Mouse (Mus musculus): ENCODE data around the gene Cd69.

The Cd69 gene

GRCm38 (mm10) chr6:129246992-129247391, 28.2 kb downstream of the Cd69 start:
- DNase-seq (ENCODE audit: low spot score in 2 of 2) = no peak

GRCm38 (mm10) chr6:129245793-129246192, 29.4 kb downstream of the Cd69 start:
- DNase-seq (ENCODE audit: low spot score in 2 of 2) = no peak

DNA sequence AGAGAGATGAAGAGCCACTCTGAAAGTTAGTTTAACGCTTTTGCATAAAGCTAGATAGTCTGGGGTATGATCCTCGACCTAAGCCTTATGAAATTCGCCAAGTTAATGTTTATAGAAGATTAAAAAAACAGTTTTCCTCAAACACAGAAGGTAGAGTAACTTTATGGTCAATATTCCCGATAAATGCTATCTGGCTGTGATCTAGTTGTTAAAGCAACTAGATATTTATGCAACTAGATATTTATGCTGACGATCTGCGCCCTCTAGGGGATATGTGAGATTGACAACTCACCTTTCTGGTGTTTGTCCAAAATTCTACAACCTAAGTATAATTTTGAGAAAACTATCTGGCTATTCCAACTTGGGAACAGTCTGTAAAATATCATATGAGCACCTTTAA, 33.3 kb downstream of the Cd69 start:
- DNase-seq (ENCODE audit: low spot score in 2 of 2) = no peak

GRCm38 (mm10) chr6:129241471-129241870, 33.8 kb downstream of the Cd69 start:
- no peak for DNase-seq (ENCODE audit: low spot score in 2 of 2)

DNA sequence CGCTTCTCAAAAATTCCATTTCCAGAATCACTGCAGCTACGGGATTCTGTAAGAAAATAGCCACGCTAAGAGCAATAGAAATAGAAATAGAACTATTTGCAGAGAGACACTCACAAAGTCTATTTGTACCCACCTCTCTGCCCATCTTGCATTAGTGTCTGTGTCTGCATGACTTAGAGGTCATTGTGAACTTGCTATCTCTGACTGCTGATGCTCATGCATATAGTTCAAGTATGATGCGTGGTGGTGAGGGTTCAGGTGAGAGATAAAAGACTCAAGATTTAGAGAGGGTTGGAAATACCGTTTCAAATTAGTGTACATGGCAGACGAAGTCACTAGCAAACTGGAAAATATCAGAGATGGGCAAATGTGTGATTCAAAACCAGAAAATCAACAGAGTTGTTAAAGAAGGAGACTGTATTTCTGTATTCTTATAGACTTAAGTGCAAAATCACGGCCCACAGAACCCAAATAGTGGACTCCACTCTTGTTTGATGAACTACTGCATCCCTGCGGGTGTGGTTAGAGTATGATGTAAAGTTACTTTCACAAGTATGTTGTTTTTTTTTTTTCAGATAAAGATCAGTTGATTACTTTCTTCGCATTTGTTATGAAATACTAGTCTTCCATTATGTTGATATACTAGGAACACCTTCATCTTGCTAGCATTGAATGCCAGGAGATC, 35.5 kb downstream of the Cd69 start:
- DNase-seq (ENCODE audit: low spot score in 2 of 2) = no peak

GRCm38 (mm10) chr6:129238275-129239038, 36.8 kb downstream of the Cd69 start:
- DNase-seq (ENCODE audit: low spot score in 2 of 2) = peak in 1 of 2 experiments; percentile 25

- peak; percentile 45 to 76 for DNase-seq (ENCODE audit: low spot score in 2 of 2)
Observed at GRCm38 (mm10) chr6:129237350-129238274, 37.6 kb downstream of the Cd69 start.

DNA sequence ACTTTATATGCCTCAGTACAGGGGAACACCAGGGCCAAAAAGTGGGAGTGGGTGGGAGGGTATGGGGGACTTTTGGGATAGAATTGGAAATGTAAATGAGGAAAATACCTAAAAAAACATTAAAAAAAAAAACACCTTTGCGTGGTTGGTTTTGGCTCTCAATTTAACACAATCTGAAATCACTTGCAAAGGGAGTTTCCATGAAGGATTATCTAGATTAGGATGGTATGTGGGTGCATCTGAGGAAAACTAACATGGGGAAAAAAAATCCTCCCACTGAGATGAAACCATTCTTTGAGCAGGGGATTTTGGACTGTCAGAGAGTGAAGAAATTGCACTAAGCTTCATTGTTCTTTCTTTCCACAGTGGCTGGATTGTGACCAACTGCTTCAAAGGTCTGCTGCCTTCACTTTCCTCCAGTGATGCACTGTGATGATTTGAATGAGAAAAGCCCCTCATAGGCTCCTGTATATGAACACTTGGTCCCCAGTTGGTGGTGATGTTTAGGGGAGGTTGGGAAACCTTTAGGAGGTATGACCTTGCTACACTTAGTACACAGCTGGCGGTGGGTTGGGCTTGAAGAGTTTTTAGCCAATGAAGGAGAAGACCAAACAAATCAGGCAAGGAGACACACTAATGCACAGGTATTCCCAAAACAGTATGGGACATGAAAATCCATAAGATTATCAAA, 38.4 kb downstream of the Cd69 start:
- DNase-seq (ENCODE audit: low spot score in 2 of 2) = no peak

GRCm38 (mm10) chr6:129235855-129236461, 39.3 kb downstream of the Cd69 start:
- no peak for DNase-seq (ENCODE audit: low spot score in 2 of 2)

- DNase-seq (ENCODE audit: low spot score in 2 of 2) = no peak
Observed at GRCm38 (mm10) chr6:129234456-129235360, 40.5 kb downstream of the Cd69 start.

DNA sequence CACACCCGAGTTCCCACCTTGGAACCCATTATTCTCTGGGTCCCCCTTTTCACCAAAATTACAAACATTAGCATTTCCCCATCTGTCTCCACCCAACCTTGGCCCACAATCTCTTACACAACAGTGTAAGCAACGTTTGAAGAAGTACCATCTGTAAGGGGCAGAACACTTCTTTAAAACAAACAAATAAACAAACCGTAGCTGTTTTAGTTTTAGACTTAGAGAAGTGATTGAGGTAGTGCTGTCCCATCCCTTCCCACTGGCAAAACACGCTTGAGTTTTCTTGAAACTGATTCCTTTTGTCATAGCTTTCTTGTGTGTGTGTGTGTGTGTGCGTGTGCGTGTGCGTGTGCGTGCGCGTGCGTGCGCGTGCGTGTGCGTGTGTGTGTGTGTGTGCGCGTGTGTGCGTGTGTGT, 41.3 kb downstream of the Cd69 start:
- no peak for DNase-seq (ENCODE audit: low spot score in 2 of 2)

GRCm38 (mm10) chr6:129233366-129233954, 41.8 kb downstream of the Cd69 start:
- no peak for DNase-seq (ENCODE audit: low spot score in 2 of 2)

DNA sequence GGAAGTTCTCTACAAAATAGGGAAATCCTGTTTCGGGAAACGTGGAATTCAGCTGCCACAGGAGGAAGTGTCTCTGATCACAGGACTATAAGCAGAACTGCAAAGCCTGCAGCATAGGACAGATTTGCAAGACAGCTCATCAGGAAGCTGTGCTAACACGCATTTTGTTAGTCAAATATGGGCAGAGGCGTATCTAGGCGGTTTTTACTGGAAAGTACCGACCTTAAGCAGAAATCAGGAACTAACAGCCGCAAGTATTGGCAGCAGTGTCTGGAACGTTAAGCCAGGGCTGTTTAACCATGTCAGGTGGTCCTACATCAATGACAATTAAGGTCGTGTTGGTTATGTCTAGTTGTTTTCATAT, 42.4 kb downstream of the Cd69 start:
- DNase-seq (ENCODE audit: low spot score in 2 of 2) = peak; percentile 16 to 26

- no peak for DNase-seq (ENCODE audit: low spot score in 2 of 2)
Observed at GRCm38 (mm10) chr6:129232005-129232841, 43.0 kb downstream of the Cd69 start.

GRCm38 (mm10) chr6:129229774-129230578, 45.3 kb downstream of the Cd69 start:
- no peak for DNase-seq (ENCODE audit: low spot score in 2 of 2)

GRCm38 (mm10) chr6:129228935-129229773, 46.1 kb downstream of the Cd69 start:
- DNase-seq (ENCODE audit: low spot score in 2 of 2) = no peak

- DNase-seq (ENCODE audit: low spot score in 2 of 2) = no peak
Observed at GRCm38 (mm10) chr6:129225078-129225477, 50.2 kb downstream of the Cd69 start.

Measured in frontal cortex, postnatal 10 days (tissue).